In genomic region chr10:87494176-87494575, GRCm38 (mm10) we compare ENCODE assay signal across 9 mouse cellular contexts. TPM values are rescaled to one million over a fixed set of nuclear protein-coding genes. Genes with fewer than 3 reads are reported as not detected.
A peak's percentile ranks its signal among the peaks of the same experiment; 100 is the strongest.
DNase-seq lines count a peak whose midpoint lies in the region; ATAC-seq lines count a peak whose summit lies in the region.
"Had no signal": no experiment of that assay in that cellular context is flagged by ENCODE, and none has a peak within 500 bp of the region (broad histone marks: within the 10 kb centered on the region; RNA-seq: fewer than 3 reads in every experiment).

No protein-coding gene starts in this region.

- 0% methylated on average over 4 of the region's 4 CpGs for WGBS in kidney, embryonic 16.5 days
- WGBS in embryonic facial prominence, embryonic 15.5 days = 2% methylated on average over 4 of the region's 4 CpGs
- WGBS in limb, embryonic 10.5 days = under 1% methylated on average over 4 of the region's 4 CpGs
- 2% methylated on average over 4 of the region's 4 CpGs for WGBS in neural tube, embryonic 15.5 days

- H3K4me3 ChIP-seq in kidney, embryonic 16.5 days (ENCODE audit: low read length) = peak overlapping the region; percentile 60
- peak overlapping the region; percentile 58 for H3K4me3 ChIP-seq in embryonic facial prominence, embryonic 15.5 days (replicated peaks)
- peak overlapping the region; percentile 65 for H3K4me3 ChIP-seq in limb, embryonic 10.5 days
- H3K4me3 ChIP-seq in neural tube, embryonic 15.5 days (replicated peaks) = peak overlapping the region; percentile 74

- H3K9me3 ChIP-seq in kidney, embryonic 16.5 days (ENCODE audit: low read length) = peaks cover 9% of the 10 kb centered on the region
- no peaks in the 10 kb centered on the region for H3K9me3 ChIP-seq in embryonic facial prominence, embryonic 15.5 days (replicated peaks)
- no peaks in the 10 kb centered on the region for H3K9me3 ChIP-seq in limb, embryonic 10.5 days (replicated peaks)
- H3K9me3 ChIP-seq in neural tube, embryonic 15.5 days (replicated peaks) = no peaks in the 10 kb centered on the region

- H3K4me2 ChIP-seq in kidney, embryonic 16.5 days (replicated peaks; ENCODE audit: low read depth, low read length) = peak overlapping the region; percentile 99
- peak overlapping the region; percentile 98 for H3K4me2 ChIP-seq in embryonic facial prominence, embryonic 15.5 days (replicated peaks)
- H3K4me2 ChIP-seq in neural tube, embryonic 15.5 days = peak overlapping the region; percentile 94

- ATAC-seq in kidney, embryonic 16.5 days (ENCODE audit: low FRiP score, low TSS enrichment) = 0 out of 2 replicates have a peak, but pooled peaks have one; percentile 6
- no peak for ATAC-seq in embryonic facial prominence, embryonic 15.5 days (ENCODE audit: insufficient number of reproducible peaks, low FRiP score, low TSS enrichment, low read depth)
- no peak for ATAC-seq in neural tube, embryonic 15.5 days (ENCODE audit: low FRiP score)

- DNase-seq in kidney, postnatal 36 days = no peak
- peak; percentile 37 for DNase-seq in limb, embryonic 10.5 days (ENCODE audit: low spot score)
- DNase-seq in cerebellum, postnatal 14 days = no peak
- DNase-seq in thymus, postnatal 4 days = no peak
- no peak for DNase-seq in adipocyte (ENCODE audit: low spot score)
- DNase-seq: thymus, postnatal 14 days had no signal

- H3K9ac ChIP-seq in kidney, embryonic 16.5 days (replicated peaks; ENCODE audit: low read length) = no peak overlapping the region
- H3K9ac ChIP-seq in embryonic facial prominence, embryonic 15.5 days = no peak overlapping the region
- H3K9ac ChIP-seq in neural tube, embryonic 15.5 days (replicated peaks) = 0 out of 2 replicates have a peak overlapping the region, but pooled peaks have one; percentile 41

- no peaks in the 10 kb centered on the region for H3K36me3 ChIP-seq in kidney, embryonic 16.5 days (ENCODE audit: insufficient read depth, low read length)
- no peaks in the 10 kb centered on the region for H3K36me3 ChIP-seq in embryonic facial prominence, embryonic 15.5 days
- no peaks in the 10 kb centered on the region for H3K36me3 ChIP-seq in limb, embryonic 10.5 days
- no peaks in the 10 kb centered on the region for H3K36me3 ChIP-seq in neural tube, embryonic 15.5 days

- peaks cover 93% of the 10 kb centered on the region for H3K27me3 ChIP-seq in kidney, embryonic 16.5 days (ENCODE audit: insufficient read depth, low read length)
- peaks cover 88% of the 10 kb centered on the region for H3K27me3 ChIP-seq in embryonic facial prominence, embryonic 15.5 days
- peaks cover 98% of the 10 kb centered on the region for H3K27me3 ChIP-seq in limb, embryonic 10.5 days (ENCODE audit: low read depth, poor library complexity, severe bottlenecking)
- peaks cover 20% of the 10 kb centered on the region; the same call in 1 of the 2 replicates for H3K27me3 ChIP-seq in neural tube, embryonic 15.5 days (replicated peaks)

- peaks cover 19% of the 10 kb centered on the region for H3K4me1 ChIP-seq in kidney, embryonic 16.5 days (ENCODE audit: insufficient read depth, low read length)
- peaks cover 28% of the 10 kb centered on the region for H3K4me1 ChIP-seq in embryonic facial prominence, embryonic 15.5 days
- peaks cover 33% of the 10 kb centered on the region for H3K4me1 ChIP-seq in limb, embryonic 10.5 days
- peaks cover 37% of the 10 kb centered on the region for H3K4me1 ChIP-seq in neural tube, embryonic 15.5 days

- H3K27ac ChIP-seq in kidney, embryonic 16.5 days (ENCODE audit: low read length) = no peak overlapping the region
- no peak overlapping the region for H3K27ac ChIP-seq in embryonic facial prominence, embryonic 15.5 days (replicated peaks)
- H3K27ac ChIP-seq in limb, embryonic 10.5 days = no peak overlapping the region
- H3K27ac ChIP-seq in neural tube, embryonic 15.5 days (replicated peaks) = no peak overlapping the region

RNA-seq across cellular contexts. Expression of gene Ascl1, which starts 0.7 kb away (rescaled TPM):
- polyA plus RNA-seq in kidney, embryonic 16.5 days (2015; fragmentation: Nextera tagmentation; extraction: Ambion mirVana) = 0.92 and 1.4 TPM in 2 replicates
- polyA plus RNA-seq in embryonic facial prominence, embryonic 15.5 days (2015; fragmentation: Nextera tagmentation; extraction: Ambion mirVana) = 1.9 TPM in 2 replicates
- polyA plus RNA-seq in limb, embryonic 10.5 days (2016; fragmentation: Nextera tagmentation; extraction: Ambion mirVana) = 0.14 and 0.15 TPM in 2 replicates
- 5.2 and 7.4 TPM in 2 replicates for polyA plus RNA-seq in neural tube, embryonic 15.5 days (2015; fragmentation: Nextera tagmentation; extraction: Ambion mirVana)

RNA-seq across cellular contexts. Expression of gene Pah, which starts 27.4 kb away (rescaled TPM):
- polyA plus RNA-seq in kidney, embryonic 16.5 days (2015; fragmentation: Nextera tagmentation; extraction: Ambion mirVana) = 7.6 and 8.3 TPM in 2 replicates
- not detected in 2 replicates for polyA plus RNA-seq in embryonic facial prominence, embryonic 15.5 days (2015; fragmentation: Nextera tagmentation; extraction: Ambion mirVana)
- polyA plus RNA-seq in limb, embryonic 10.5 days (2016; fragmentation: Nextera tagmentation; extraction: Ambion mirVana) = not detected in 2 replicates
- 0.36 TPM in 1 of 2 replicates, not detected in the other for polyA plus RNA-seq in neural tube, embryonic 15.5 days (2015; fragmentation: Nextera tagmentation; extraction: Ambion mirVana)
